Mouse (Mus musculus): Measurements from ENCODE around the gene Mib2. TPM values are rescaled to one million over a fixed set of nuclear protein-coding genes. Genes with fewer than 3 reads are reported as not detected.
"Not testable (repeated sequence)": the region's sequence is repeated elsewhere in the genome, so short reads cannot be mapped to it uniquely, and the experiment has no call there.

Gene Mib2
- polyA plus RNA-seq, 1 experiment, result 106 TPM

- Histone ChIP-seq H3ac (ENCODE audit: control insufficient read depth, insufficient read length) (no peak overlapping the region), H3K4me3 (no peak overlapping the region), H3K4me2 (ENCODE audit: low read depth) (no peak overlapping the region), H3K36me3 (ENCODE audit: control insufficient read depth, insufficient read depth) (peaks cover 16% of the 10 kb centered on the region), H3K79me2 (ENCODE audit: control insufficient read depth, insufficient read depth) (no peaks in the 10 kb centered on the region), H3K27me3 (ENCODE audit: control insufficient read depth, insufficient read depth, insufficient read length) (no peaks in the 10 kb centered on the region)
- no peak for TF ChIP-seq TCF3 (IDR thresholded peaks at IDR 0.05; ENCODE audit: insufficient read length, low read depth)
- TF ChIP-seq TCF12 (IDR thresholded peaks at IDR 0.05; ENCODE audit: insufficient read depth, poor library complexity, severe bottlenecking), result no peak
- TF ChIP-seq MYOG (IDR thresholded peaks at IDR 0.05; ENCODE audit: control insufficient read depth in 1 of 3, insufficient read depth in 1 of 3, insufficient read length in 2 of 3, low read depth in 2 of 3), result no peak
- TF ChIP-seq MAX (IDR thresholded peaks at IDR 0.05; ENCODE audit: low read depth), result no peak
- TF ChIP-seq POLR2AphosphoS2 (IDR thresholded peaks at IDR 0.05; ENCODE audit: insufficient read length, low read depth), result no peak
- TF ChIP-seq E2F4 (IDR thresholded peaks at IDR 0.05; ENCODE audit: insufficient read depth), result no peak
- TF ChIP-seq SRF (IDR thresholded peaks at IDR 0.05; ENCODE audit: control insufficient read depth, insufficient read length, low read depth), result no peak
- TF ChIP-seq REST (IDR thresholded peaks at IDR 0.05; ENCODE audit: insufficient read depth, insufficient read length), result no peak
- TF ChIP-seq CEBPB (IDR thresholded peaks at IDR 0.05; ENCODE audit: insufficient read depth, poor library complexity, severe bottlenecking), result no peak
- TF ChIP-seq POLR2A (IDR thresholded peaks at IDR 0.05; ENCODE audit: insufficient read length, low read depth), result no peak
- no peak for TF ChIP-seq MYOD1 (IDR thresholded peaks at IDR 0.05; ENCODE audit: control insufficient read depth in 1 of 3, insufficient read length in 2 of 3, low read depth in 2 of 3)
- TF ChIP-seq USF1 (IDR thresholded peaks at IDR 0.05; ENCODE audit: low read depth), result no peak
Measured at GRCm38 (mm10) chr4:155652283-155653085, 16.5 kb downstream of the Mib2 start.

GRCm38 (mm10) chr4:155651553-155652269 is 17.3 kb downstream of the Mib2 start:
- peaks cover 21% of the 10 kb centered on the region for H3K36me3 ChIP-seq (ENCODE audit: control insufficient read depth, insufficient read depth)
- H3K79me2 ChIP-seq (ENCODE audit: control insufficient read depth, insufficient read depth), result no peaks in the 10 kb centered on the region
- no peak for TF ChIP-seq POLR2AphosphoS2 (IDR thresholded peaks at IDR 0.05; ENCODE audit: insufficient read length, low read depth)
- no peak for TF ChIP-seq TCF3 (IDR thresholded peaks at IDR 0.05; ENCODE audit: insufficient read length, low read depth)
- no peak for TF ChIP-seq USF1 (IDR thresholded peaks at IDR 0.05; ENCODE audit: low read depth)
- no peak for TF ChIP-seq REST (IDR thresholded peaks at IDR 0.05; ENCODE audit: insufficient read depth, insufficient read length)
- TF ChIP-seq MYOD1 (IDR thresholded peaks at IDR 0.05; ENCODE audit: control insufficient read depth in 1 of 3, insufficient read length in 2 of 3, low read depth in 2 of 3), result no peak
- TF ChIP-seq TCF12 (IDR thresholded peaks at IDR 0.05; ENCODE audit: insufficient read depth, poor library complexity, severe bottlenecking), result no peak
- TF ChIP-seq MAX (IDR thresholded peaks at IDR 0.05; ENCODE audit: low read depth), result no peak
- TF ChIP-seq SRF (IDR thresholded peaks at IDR 0.05; ENCODE audit: control insufficient read depth, insufficient read length, low read depth), result no peak
- no peak for TF ChIP-seq E2F4 (IDR thresholded peaks at IDR 0.05; ENCODE audit: insufficient read depth)
- TF ChIP-seq CEBPB (IDR thresholded peaks at IDR 0.05; ENCODE audit: insufficient read depth, poor library complexity, severe bottlenecking), result no peak
- TF ChIP-seq MYOG (IDR thresholded peaks at IDR 0.05; ENCODE audit: control insufficient read depth in 1 of 3, insufficient read depth in 1 of 3, insufficient read length in 2 of 3, low read depth in 2 of 3), result no peak
- no peak for TF ChIP-seq POLR2A (IDR thresholded peaks at IDR 0.05; ENCODE audit: insufficient read length, low read depth)
- no peak overlapping the region for H3K4me2 ChIP-seq (ENCODE audit: low read depth)
- H3K27me3 ChIP-seq (ENCODE audit: control insufficient read depth, insufficient read depth, insufficient read length), result no peaks in the 10 kb centered on the region
- no peak overlapping the region for H3ac ChIP-seq (ENCODE audit: control insufficient read depth, insufficient read length)
- no peak overlapping the region for H3K4me3 ChIP-seq

- Histone ChIP-seq H3K4me3 (no peak overlapping the region), H3K79me2 (ENCODE audit: control insufficient read depth, insufficient read depth) (no peaks in the 10 kb centered on the region), H3K36me3 (ENCODE audit: control insufficient read depth, insufficient read depth) (peaks cover 25% of the 10 kb centered on the region), H3K27me3 (ENCODE audit: control insufficient read depth, insufficient read depth, insufficient read length) (no peaks in the 10 kb centered on the region), H3K4me2 (ENCODE audit: low read depth) (no peak overlapping the region), H3ac (ENCODE audit: control insufficient read depth, insufficient read length) (no peak overlapping the region)
- TF ChIP-seq USF1 (IDR thresholded peaks at IDR 0.05; ENCODE audit: low read depth) (no peak), MYOG (IDR thresholded peaks at IDR 0.05; ENCODE audit: control insufficient read depth in 1 of 3, insufficient read depth in 1 of 3, insufficient read length in 2 of 3, low read depth in 2 of 3) (no peak), MAX (IDR thresholded peaks at IDR 0.05; ENCODE audit: low read depth) (no peak), POLR2AphosphoS2 (IDR thresholded peaks at IDR 0.05; ENCODE audit: insufficient read length, low read depth) (no peak), TCF3 (IDR thresholded peaks at IDR 0.05; ENCODE audit: insufficient read length, low read depth) (no peak), SRF (IDR thresholded peaks at IDR 0.05; ENCODE audit: control insufficient read depth, insufficient read length, low read depth) (no peak), MYOD1 (IDR thresholded peaks at IDR 0.05; ENCODE audit: control insufficient read depth in 1 of 3, insufficient read length in 2 of 3, low read depth in 2 of 3) (no peak), POLR2A (IDR thresholded peaks at IDR 0.05; ENCODE audit: insufficient read length, low read depth) (no peak), REST (IDR thresholded peaks at IDR 0.05; ENCODE audit: insufficient read depth, insufficient read length) (no peak), TCF12 (IDR thresholded peaks at IDR 0.05; ENCODE audit: insufficient read depth, poor library complexity, severe bottlenecking) (no peak), CEBPB (IDR thresholded peaks at IDR 0.05; ENCODE audit: insufficient read depth, poor library complexity, severe bottlenecking) (no peak), E2F4 (IDR thresholded peaks at IDR 0.05; ENCODE audit: insufficient read depth) (no peak)
Measured at GRCm38 (mm10) chr4:155649355-155649754, 19.6 kb downstream of the Mib2 start.

DNA sequence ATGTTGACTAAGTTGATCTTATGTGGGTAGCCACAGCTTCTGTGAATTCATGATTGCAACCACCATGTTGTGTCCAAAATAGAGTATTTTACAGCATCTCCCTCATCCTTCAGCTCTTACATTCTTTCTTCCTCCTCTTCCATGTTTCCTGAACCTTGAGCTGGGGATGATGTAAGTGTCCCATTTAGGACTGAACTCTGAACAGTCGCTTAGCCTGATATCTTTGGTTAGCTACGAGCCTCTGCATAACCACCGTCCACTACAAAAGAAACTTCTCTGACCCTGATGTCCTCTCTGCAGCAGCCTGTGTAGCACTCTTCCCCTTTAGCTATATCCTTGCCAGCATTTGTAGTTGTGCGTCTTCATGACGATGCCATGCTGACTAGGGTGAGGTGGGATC is 23.3 kb downstream of the Mib2 start:
- Histone ChIP-seq H3K4me3 (no peak overlapping the region), H3K79me2 (ENCODE audit: control insufficient read depth, insufficient read depth) (no peaks in the 10 kb centered on the region), H3K27me3 (ENCODE audit: control insufficient read depth, insufficient read depth, insufficient read length) (no peaks in the 10 kb centered on the region), H3K36me3 (ENCODE audit: control insufficient read depth, insufficient read depth) (peaks cover 46% of the 10 kb centered on the region), H3ac (ENCODE audit: control insufficient read depth, insufficient read length) (no peak overlapping the region), H3K4me2 (ENCODE audit: low read depth) (no peak overlapping the region)
- TF ChIP-seq MYOG (IDR thresholded peaks at IDR 0.05; ENCODE audit: control insufficient read depth in 1 of 3, insufficient read depth in 1 of 3, insufficient read length in 2 of 3, low read depth in 2 of 3) (no peak), MAX (IDR thresholded peaks at IDR 0.05; ENCODE audit: low read depth) (no peak), REST (IDR thresholded peaks at IDR 0.05; ENCODE audit: insufficient read depth, insufficient read length) (no peak), MYOD1 (IDR thresholded peaks at IDR 0.05; ENCODE audit: control insufficient read depth in 1 of 3, insufficient read length in 2 of 3, low read depth in 2 of 3) (no peak), TCF12 (IDR thresholded peaks at IDR 0.05; ENCODE audit: insufficient read depth, poor library complexity, severe bottlenecking) (no peak), CEBPB (IDR thresholded peaks at IDR 0.05; ENCODE audit: insufficient read depth, poor library complexity, severe bottlenecking) (no peak), TCF3 (IDR thresholded peaks at IDR 0.05; ENCODE audit: insufficient read length, low read depth) (no peak), SRF (IDR thresholded peaks at IDR 0.05; ENCODE audit: control insufficient read depth, insufficient read length, low read depth) (no peak), POLR2A (IDR thresholded peaks at IDR 0.05; ENCODE audit: insufficient read length, low read depth) (no peak), USF1 (IDR thresholded peaks at IDR 0.05; ENCODE audit: low read depth) (no peak), E2F4 (IDR thresholded peaks at IDR 0.05; ENCODE audit: insufficient read depth) (no peak), POLR2AphosphoS2 (IDR thresholded peaks at IDR 0.05; ENCODE audit: insufficient read length, low read depth) (no peak)

- not testable (repeated sequence) for H3ac ChIP-seq (ENCODE audit: control insufficient read depth, insufficient read length); H3K27me3 ChIP-seq (ENCODE audit: control insufficient read depth, insufficient read depth, insufficient read length); H3K79me2 ChIP-seq (ENCODE audit: control insufficient read depth, insufficient read depth); H3K4me3 ChIP-seq; H3K4me2 ChIP-seq (ENCODE audit: low read depth)
- peaks cover 48% of the 10 kb centered on the region for H3K36me3 ChIP-seq (ENCODE audit: control insufficient read depth, insufficient read depth)
Measured at GRCm38 (mm10) chr4:155645308-155645707, 23.7 kb downstream of the Mib2 start, which contains the start of gene Gm10563. Gene Gm10563, minus strand, starts transcription at chr4:155645408.

All from myocyte (in vitro differentiated cells).